Mouse (Mus musculus) heart, embryonic 15.5 days (tissue): ENCODE data around the gene Fam120a. TPM values are rescaled to one million over a fixed set of nuclear protein-coding genes. Genes with fewer than 3 reads are reported as not detected.
A peak's percentile ranks its signal among the peaks of the same experiment; 100 is the strongest.

Experiments
- ATAC-seq: fragments of 200-750 bp; cut with Nextera tagmentation; replicated peaks from 2 replicates; pipeline ENCODE4 v1.8.0; 2017; ENCODE audit warnings: low read depth, moderate TSS enrichment; ENCODE audit not compliant: insufficient number of reproducible peaks, insufficient read depth, low FRiP score
- H3K27ac ChIP-seq: fragments of 300-500 bp; sonication (generic); 2 replicates; pipeline ENCODE4 v1.5.1; 2015; ENCODE audit warnings: mild to moderate bottlenecking, inconsistent platforms
- H3K27me3 ChIP-seq: fragments of 300-500 bp; sonication (generic); 2 replicates; pipeline ENCODE4 v1.6.1; 2015; ENCODE audit warnings: inconsistent platforms
- H3K36me3 ChIP-seq: fragments of 300-500 bp; sonication (generic); 2 replicates; pipeline ENCODE4 v1.6.1; 2015; ENCODE audit warnings: mild to moderate bottlenecking, inconsistent platforms
- H3K4me1 ChIP-seq: fragments of 300-500 bp; sonication (generic); replicated peaks from 2 replicates; pipeline ENCODE4 v1.6.1; 2015; ENCODE audit warnings: inconsistent platforms
- H3K4me2 ChIP-seq: fragments of 300-500 bp; sonication (generic); 2 replicates; pipeline ENCODE4 v1.6.1; 2015; ENCODE audit warnings: inconsistent platforms, mild to moderate bottlenecking, moderate library complexity
- H3K4me3 ChIP-seq: fragments of 300-500 bp; sonication (generic); 2 replicates; pipeline ENCODE4 v1.5.1; 2015; ENCODE audit warnings: mild to moderate bottlenecking, inconsistent platforms
- H3K9ac ChIP-seq: fragments of 300-500 bp; sonication (generic); 2 replicates; pipeline ENCODE4 v1.6.1; 2015; ENCODE audit warnings: mild to moderate bottlenecking, inconsistent platforms
- H3K9me3 ChIP-seq: fragments of 300-500 bp; sonication (generic); replicated peaks from 2 replicates; pipeline ENCODE4 v1.6.1; 2016; ENCODE audit warnings: inconsistent platforms
- WGBS: fragments of 180-500 bp; shearing (Covaris S2); methylation state at CpG from one replicate; pipeline ENCODE4 v1.1.7; 2015; ENCODE audit warnings: mixed read lengths; 5-methylcytosine and 5-hydroxymethylcytosine counted together
- polyA plus RNA-seq: library from polyadenylated mRNA; unstranded; fragments of >200 nt; fragmentation: Nextera tagmentation; extraction: Ambion mirVana; gene quantifications from 2 replicates; pipeline ENCODE4 v1.2.1, GENCODE M21; 2015

The Fam120a gene
- polyA plus RNA-seq, 1 experiment from 2014 or later = 16.9 TPM

- peak overlapping the region; percentile 98 for H3K9ac ChIP-seq
- H3K9me3 ChIP-seq = no peaks in the 10 kb centered on the region
- H3K4me1 ChIP-seq = peaks cover 58% of the 10 kb centered on the region
- peak overlapping the region; percentile 84 for H3K27ac ChIP-seq
- peak; percentile 24; the same call in 1 of the 2 replicates for ATAC-seq
- peak overlapping the region; percentile 91 for H3K4me3 ChIP-seq
- WGBS = under 1% methylated on average over 99 of the region's 102 CpGs
- H3K36me3 ChIP-seq = no peaks in the 10 kb centered on the region
- no peaks in the 10 kb centered on the region for H3K27me3 ChIP-seq
- H3K4me2 ChIP-seq = peak overlapping the region; percentile 77
These were observed 97.7 kb downstream of the Fam120a start for GRCm38 (mm10) chr13:48869950-48870770.

- ATAC-seq = no peak
- WGBS = 13% methylated on average over 5 of the region's 5 CpGs
- peaks cover 58% of the 10 kb centered on the region for H3K4me1 ChIP-seq
These were observed 98.2 kb downstream of the Fam120a start for GRCm38 (mm10) chr13:48869600-48869949.

GRCm38 (mm10) chr13:48869088-48869487 is 98.7 kb downstream of the Fam120a start:
- Histone ChIP-seq H3K27ac (peak overlapping the region; percentile 84), H3K27me3 (no peaks in the 10 kb centered on the region), H3K4me2 (peak overlapping the region; percentile 77), H3K9ac (peak overlapping the region; percentile 98), H3K36me3 (no peaks in the 10 kb centered on the region), H3K4me1 (peaks cover 60% of the 10 kb centered on the region), H3K4me3 (peak overlapping the region; percentile 91), H3K9me3 (no peaks in the 10 kb centered on the region)
- no peak for ATAC-seq
- 29% methylated on average over 5 of the region's 5 CpGs for WGBS

More at GRCm38 (mm10) chr13:48869600-48869949, 98.2 kb downstream of the Fam120a start:
- Histone ChIP-seq H3K27me3 (no peaks in the 10 kb centered on the region), H3K36me3 (no peaks in the 10 kb centered on the region), H3K9me3 (no peaks in the 10 kb centered on the region), H3K9ac (peak overlapping the region; percentile 98), H3K4me2 (peak overlapping the region; percentile 77), H3K4me3 (peak overlapping the region; percentile 91), H3K27ac (peak overlapping the region; percentile 84)

GRCm38 (mm10) chr13:48864673-48865356 is 103.0 kb downstream of the Fam120a start:
- no peak overlapping the region for H3K9ac ChIP-seq
- H3K9me3 ChIP-seq = no peaks in the 10 kb centered on the region
- H3K4me3 ChIP-seq = no peak overlapping the region
- ATAC-seq = no peak
- no peaks in the 10 kb centered on the region for H3K36me3 ChIP-seq
- no peaks in the 10 kb centered on the region for H3K27me3 ChIP-seq
- H3K4me1 ChIP-seq = peaks cover 45% of the 10 kb centered on the region
- WGBS = 64% methylated on average over 12 of the region's 12 CpGs
- no peak overlapping the region for H3K27ac ChIP-seq
- H3K4me2 ChIP-seq = no peak overlapping the region

GRCm38 (mm10) chr13:48863556-48863955 is 104.3 kb downstream of the Fam120a start:
- no peak for ATAC-seq
- no peaks in the 10 kb centered on the region for H3K27me3 ChIP-seq
- peak overlapping the region; percentile 14; the same call in 1 of the 2 replicates for H3K27ac ChIP-seq
- H3K9me3 ChIP-seq = no peaks in the 10 kb centered on the region
- no peak overlapping the region for H3K4me2 ChIP-seq
- H3K4me3 ChIP-seq = no peak overlapping the region
- 63% methylated on average over 9 of the region's 9 CpGs for WGBS
- H3K4me1 ChIP-seq = peaks cover 45% of the 10 kb centered on the region
- no peak overlapping the region for H3K9ac ChIP-seq
- no peaks in the 10 kb centered on the region for H3K36me3 ChIP-seq

- no peaks in the 10 kb centered on the region for H3K9me3 ChIP-seq
- no peak overlapping the region for H3K27ac ChIP-seq
- peaks cover 52% of the 10 kb centered on the region for H3K4me1 ChIP-seq
- H3K4me3 ChIP-seq = no peak overlapping the region
- no peaks in the 10 kb centered on the region for H3K27me3 ChIP-seq
- H3K9ac ChIP-seq = no peak overlapping the region
- no peak overlapping the region for H3K4me2 ChIP-seq
- 81% methylated on average over 1 of the region's 1 CpGs for WGBS
- ATAC-seq = no peak
- no peaks in the 10 kb centered on the region for H3K36me3 ChIP-seq
These were observed 105.9 kb downstream of the Fam120a start for GRCm38 (mm10) chr13:48861913-48862312.

- Histone ChIP-seq H3K4me1 (peaks cover 55% of the 10 kb centered on the region), H3K27me3 (no peaks in the 10 kb centered on the region), H3K27ac (peak overlapping the region; percentile 14; the same call in 1 of the 2 replicates), H3K4me3 (no peak overlapping the region), H3K9me3 (no peaks in the 10 kb centered on the region), H3K4me2 (no peak overlapping the region), H3K36me3 (no peaks in the 10 kb centered on the region), H3K9ac (no peak overlapping the region)
- peak; percentile 20; the same call in 1 of the 2 replicates for ATAC-seq
- 60% methylated on average over 4 of the region's 4 CpGs for WGBS
These were observed 109.0 kb downstream of the Fam120a start for GRCm38 (mm10) chr13:48858779-48859178.

- peak overlapping the region; percentile 38; the same call in 1 of the 2 replicates for H3K9ac ChIP-seq
- peaks cover 54% of the 10 kb centered on the region for H3K4me1 ChIP-seq
- no peak overlapping the region for H3K4me2 ChIP-seq
- no peaks in the 10 kb centered on the region for H3K36me3 ChIP-seq
- no peak for ATAC-seq
- H3K4me3 ChIP-seq = no peak overlapping the region
- WGBS = 55% methylated on average over 6 of the region's 6 CpGs
- no peaks in the 10 kb centered on the region for H3K27me3 ChIP-seq
- H3K27ac ChIP-seq = peak overlapping the region; percentile 14
- H3K9me3 ChIP-seq = no peaks in the 10 kb centered on the region
These were observed 109.8 kb downstream of the Fam120a start for GRCm38 (mm10) chr13:48858054-48858453.

- Histone ChIP-seq H3K9me3 (no peaks in the 10 kb centered on the region), H3K36me3 (no peaks in the 10 kb centered on the region), H3K27ac (peak overlapping the region; percentile 14), H3K4me2 (no peak overlapping the region), H3K9ac (0 out of 2 replicates have a peak overlapping the region, but pooled peaks have one; percentile 38), H3K4me3 (no peak overlapping the region), H3K27me3 (no peaks in the 10 kb centered on the region), H3K4me1 (peaks cover 58% of the 10 kb centered on the region)
- WGBS = 50% methylated on average over 7 of the region's 7 CpGs
- ATAC-seq = no peak
These were observed 110.4 kb downstream of the Fam120a start for GRCm38 (mm10) chr13:48857246-48857932.

GRCm38 (mm10) chr13:48853947-48854346 is 113.9 kb downstream of the Fam120a start:
- peaks cover 69% of the 10 kb centered on the region for H3K4me1 ChIP-seq
- no peaks in the 10 kb centered on the region for H3K9me3 ChIP-seq
- no peaks in the 10 kb centered on the region for H3K36me3 ChIP-seq
- 59% methylated on average over 3 of the region's 3 CpGs for WGBS
- H3K9ac ChIP-seq = no peak overlapping the region
- H3K27me3 ChIP-seq = no peaks in the 10 kb centered on the region
- no peak overlapping the region for H3K4me2 ChIP-seq
- H3K4me3 ChIP-seq = no peak overlapping the region
- no peak for ATAC-seq
- H3K27ac ChIP-seq = no peak overlapping the region

- no peak overlapping the region for H3K27ac ChIP-seq
- peaks cover 69% of the 10 kb centered on the region for H3K4me1 ChIP-seq
- H3K9me3 ChIP-seq = no peaks in the 10 kb centered on the region
- no peak overlapping the region for H3K9ac ChIP-seq
- no peaks in the 10 kb centered on the region for H3K36me3 ChIP-seq
- no peak overlapping the region for H3K4me3 ChIP-seq
- WGBS = 23% methylated on average over 2 of the region's 2 CpGs
- no peaks in the 10 kb centered on the region for H3K27me3 ChIP-seq
- no peak overlapping the region for H3K4me2 ChIP-seq
- no peak for ATAC-seq
These were observed 114.3 kb downstream of the Fam120a start for GRCm38 (mm10) chr13:48853475-48853874.
